Mouse (Mus musculus): Measurements from ENCODE around the gene Anp32b. TPM values are rescaled to one million over a fixed set of nuclear protein-coding genes. Genes with fewer than 3 reads are reported as not detected.

Gene Anp32b
- 459 and 464 TPM in 2 replicates for polyA plus RNA-seq (2011; ENCODE audit: insufficient read depth, insufficient read length, low read depth, missing spikeins)

DNA sequence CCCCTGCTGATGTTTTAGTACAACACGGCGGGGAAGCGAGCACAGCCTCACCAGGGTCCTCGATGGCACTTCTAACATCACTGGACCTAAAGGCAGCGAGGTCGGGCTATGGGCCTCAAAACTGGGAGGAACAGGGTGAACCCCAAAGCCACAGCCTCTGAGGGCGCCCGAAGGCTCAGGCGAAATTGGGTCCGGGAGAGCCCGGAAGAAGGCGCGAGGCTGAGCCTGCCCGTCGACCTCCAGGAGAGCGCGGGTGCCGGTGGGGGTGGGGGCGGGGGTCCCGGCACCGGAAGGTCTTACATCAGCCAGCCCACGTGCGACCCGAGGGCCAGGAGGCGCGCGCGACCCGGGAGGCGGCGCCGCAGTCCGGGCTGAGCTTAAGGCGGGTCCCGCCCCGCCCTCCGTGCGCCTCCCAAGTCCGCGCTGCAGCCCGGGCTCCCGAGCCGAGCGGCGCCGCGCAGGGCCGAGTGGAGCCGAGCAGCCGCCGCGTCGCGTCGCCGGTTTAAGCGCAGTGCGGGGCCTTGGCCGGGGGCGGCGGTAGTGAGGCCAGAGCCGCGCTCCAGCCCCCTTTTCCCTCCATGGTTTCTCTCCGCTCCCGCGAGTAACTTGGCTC, at the start of gene Anp32b:
TSS of gene Anp32b (plus strand) at position 384 of the 613 bp plus-strand sequence.
- H3K36me3 ChIP-seq (ENCODE audit: control insufficient read depth, insufficient read depth, low read length, poor library complexity, severe bottlenecking), result peaks cover 5% of the 10 kb centered on the region; the same call in 1 of the 2 replicates
- H3K4me1 ChIP-seq (ENCODE audit: control insufficient read depth, insufficient read depth, low read length), result no peaks in the 10 kb centered on the region
- H3K4me3 ChIP-seq (ENCODE audit: low read depth, low read length), result peak within 1 kb of the TSS; percentile 80

DNA sequence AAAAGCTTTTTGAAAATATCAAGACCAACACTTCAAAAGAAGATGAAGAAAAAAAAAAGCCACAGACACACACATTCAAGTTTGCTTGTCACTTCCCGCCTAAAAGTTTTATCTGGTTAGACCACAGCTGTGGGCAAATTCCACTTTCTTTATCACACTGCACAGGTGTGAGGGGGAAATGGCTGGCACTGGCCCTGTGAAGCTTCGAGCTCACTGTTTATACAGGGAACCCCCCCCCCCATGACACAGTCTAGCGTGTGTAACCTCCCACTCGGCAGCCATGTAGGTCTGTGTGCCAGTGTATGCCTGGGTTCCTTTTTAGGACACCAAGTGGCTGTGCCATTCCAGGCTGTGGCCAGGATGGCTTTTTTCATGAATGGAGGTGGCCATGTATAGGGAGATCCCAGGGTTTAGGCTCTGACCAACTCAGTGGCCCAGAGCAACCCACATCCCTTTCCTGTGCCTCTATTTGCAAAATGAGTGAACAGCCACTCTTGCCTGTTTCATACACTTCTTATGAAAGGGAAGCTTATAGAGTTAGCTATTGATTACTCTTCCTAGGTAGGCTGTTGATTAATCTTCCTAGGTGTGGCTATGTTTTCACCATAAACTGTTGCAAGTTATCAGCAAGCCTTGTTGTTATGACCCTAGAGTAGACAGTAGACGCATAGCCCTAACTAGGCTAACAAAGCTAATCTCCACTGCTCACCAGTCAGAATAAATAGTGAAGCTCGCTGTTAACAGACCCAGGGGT, 46.5 kb upstream of the Anp32b start:
- Histone ChIP-seq H3K9me3 (replicated peaks; ENCODE audit: control insufficient read depth, insufficient read depth, low read length, poor library complexity, severe bottlenecking) (no peaks in the 10 kb centered on the region), H3K27ac (ENCODE audit: insufficient read depth, low read length) (no peak overlapping the region), H3K27me3 (ENCODE audit: control insufficient read depth, insufficient read depth, low read length, poor library complexity, severe bottlenecking) (no peaks in the 10 kb centered on the region), H3K36me3 (ENCODE audit: control insufficient read depth, insufficient read depth, low read length, poor library complexity, severe bottlenecking) (no peaks in the 10 kb centered on the region), H3K4me3 (ENCODE audit: low read depth, low read length) (no peak overlapping the region), H3K9ac (ENCODE audit: low read depth, poor library complexity, severe bottlenecking) (no peak overlapping the region), H3K4me1 (ENCODE audit: control insufficient read depth, insufficient read depth, low read length) (no peaks in the 10 kb centered on the region)
- TF ChIP-seq EP300 (IDR thresholded peaks at IDR 0.05; ENCODE audit: insufficient read depth, low read depth, low read length) (no peak), CTCF (IDR thresholded peaks at IDR 0.05; ENCODE audit: low read depth, low read length) (no peak)

More for the DNA sequence above, at the start of gene Anp32b:
- TF ChIP-seq POLR2A (IDR thresholded peaks at IDR 0.05; ENCODE audit: insufficient read depth, low read length), result no peak
- no peak for TF ChIP-seq EP300 (IDR thresholded peaks at IDR 0.05; ENCODE audit: insufficient read depth, low read depth, low read length)
- peak; percentile 27 for TF ChIP-seq CTCF (IDR thresholded peaks at IDR 0.05; ENCODE audit: low read depth, low read length)
- Histone ChIP-seq H3K9ac (ENCODE audit: low read depth, poor library complexity, severe bottlenecking) (peak within 1 kb of the TSS; percentile 100), H3K9me3 (replicated peaks; ENCODE audit: control insufficient read depth, insufficient read depth, low read length, poor library complexity, severe bottlenecking) (no peaks in the 10 kb centered on the region), H3K27me3 (ENCODE audit: control insufficient read depth, insufficient read depth, low read length, poor library complexity, severe bottlenecking) (no peaks in the 10 kb centered on the region), H3K27ac (ENCODE audit: insufficient read depth, low read length) (peak within 1 kb of the TSS; percentile 86)

DNA sequence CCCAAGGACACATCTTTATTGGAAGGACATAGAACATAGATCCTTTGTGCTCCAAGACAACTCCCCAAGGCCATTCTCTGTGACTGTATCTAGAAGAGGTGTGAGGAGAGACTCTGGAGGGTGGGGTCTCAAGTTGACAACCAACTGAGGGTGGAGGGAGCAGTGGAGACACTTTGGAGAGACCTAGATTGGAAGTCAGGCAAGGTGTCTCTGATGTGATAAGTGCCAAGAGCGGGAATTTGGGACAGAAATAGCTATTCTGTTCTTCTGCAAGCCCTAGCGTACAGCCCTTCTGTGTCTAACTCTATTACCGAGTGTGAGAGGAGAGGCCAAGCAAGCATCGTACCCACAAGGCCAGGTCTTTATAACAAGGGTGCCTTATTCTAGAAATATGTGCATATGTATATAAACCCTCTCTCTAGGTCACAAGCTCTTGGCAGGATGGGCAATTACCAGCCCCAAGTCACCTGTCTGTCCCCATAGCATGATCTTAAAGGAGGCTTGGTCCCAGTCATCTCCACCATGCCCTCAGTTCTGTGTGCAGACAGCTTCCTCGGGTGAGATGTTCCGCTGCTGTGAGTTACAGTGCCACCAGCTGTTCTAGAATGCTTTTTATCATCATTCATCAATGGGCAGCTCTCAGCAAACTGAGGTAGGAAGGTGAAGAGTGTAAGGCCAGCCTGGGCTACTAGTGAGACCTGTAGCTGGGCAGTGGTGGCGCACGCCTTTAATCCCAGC, 43.6 kb upstream of the Anp32b start:
- Histone ChIP-seq H3K27ac (ENCODE audit: insufficient read depth, low read length) (no peak overlapping the region), H3K9me3 (replicated peaks; ENCODE audit: control insufficient read depth, insufficient read depth, low read length, poor library complexity, severe bottlenecking) (no peaks in the 10 kb centered on the region), H3K27me3 (ENCODE audit: control insufficient read depth, insufficient read depth, low read length, poor library complexity, severe bottlenecking) (no peaks in the 10 kb centered on the region), H3K36me3 (ENCODE audit: control insufficient read depth, insufficient read depth, low read length, poor library complexity, severe bottlenecking) (no peaks in the 10 kb centered on the region), H3K9ac (ENCODE audit: low read depth, poor library complexity, severe bottlenecking) (no peak overlapping the region), H3K4me3 (ENCODE audit: low read depth, low read length) (no peak overlapping the region), H3K4me1 (ENCODE audit: control insufficient read depth, insufficient read depth, low read length) (no peaks in the 10 kb centered on the region)
- no peak for TF ChIP-seq POLR2A (IDR thresholded peaks at IDR 0.05; ENCODE audit: insufficient read depth, low read length)
- TF ChIP-seq CTCF (IDR thresholded peaks at IDR 0.05; ENCODE audit: low read depth, low read length), result no peak
- TF ChIP-seq EP300 (IDR thresholded peaks at IDR 0.05; ENCODE audit: insufficient read depth, low read depth, low read length), result no peak

DNA sequence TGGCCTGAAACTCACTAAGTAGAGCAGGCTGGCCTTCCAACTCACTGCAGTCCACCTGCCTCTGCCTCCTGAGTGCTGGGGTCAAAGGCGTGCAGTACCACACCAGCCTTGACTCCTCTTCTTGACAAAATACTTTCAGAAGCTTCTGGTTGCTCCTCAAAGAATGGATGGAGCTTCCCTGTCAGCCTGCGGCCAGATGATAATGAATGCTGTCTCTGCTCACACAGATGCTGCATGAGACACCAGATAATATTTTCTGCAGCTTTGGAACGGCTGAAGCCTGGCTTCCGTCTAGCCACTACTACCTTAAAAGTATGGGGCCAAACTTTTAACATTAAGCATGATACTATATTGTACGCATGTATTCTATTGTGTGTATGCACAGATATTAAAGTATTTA, 40.0 kb upstream of the Anp32b start:
- Histone ChIP-seq H3K4me1 (ENCODE audit: control insufficient read depth, insufficient read depth, low read length) (no peaks in the 10 kb centered on the region), H3K36me3 (ENCODE audit: control insufficient read depth, insufficient read depth, low read length, poor library complexity, severe bottlenecking) (no peaks in the 10 kb centered on the region), H3K4me3 (ENCODE audit: low read depth, low read length) (no peak overlapping the region), H3K9me3 (replicated peaks; ENCODE audit: control insufficient read depth, insufficient read depth, low read length, poor library complexity, severe bottlenecking) (no peaks in the 10 kb centered on the region), H3K27ac (ENCODE audit: insufficient read depth, low read length) (no peak overlapping the region), H3K27me3 (ENCODE audit: control insufficient read depth, insufficient read depth, low read length, poor library complexity, severe bottlenecking) (no peaks in the 10 kb centered on the region), H3K9ac (ENCODE audit: low read depth, poor library complexity, severe bottlenecking) (no peak overlapping the region)
- TF ChIP-seq POLR2A (IDR thresholded peaks at IDR 0.05; ENCODE audit: insufficient read depth, low read length), result no peak
- no peak for TF ChIP-seq CTCF (IDR thresholded peaks at IDR 0.05; ENCODE audit: low read depth, low read length)
- no peak for TF ChIP-seq EP300 (IDR thresholded peaks at IDR 0.05; ENCODE audit: insufficient read depth, low read depth, low read length)

DNA sequence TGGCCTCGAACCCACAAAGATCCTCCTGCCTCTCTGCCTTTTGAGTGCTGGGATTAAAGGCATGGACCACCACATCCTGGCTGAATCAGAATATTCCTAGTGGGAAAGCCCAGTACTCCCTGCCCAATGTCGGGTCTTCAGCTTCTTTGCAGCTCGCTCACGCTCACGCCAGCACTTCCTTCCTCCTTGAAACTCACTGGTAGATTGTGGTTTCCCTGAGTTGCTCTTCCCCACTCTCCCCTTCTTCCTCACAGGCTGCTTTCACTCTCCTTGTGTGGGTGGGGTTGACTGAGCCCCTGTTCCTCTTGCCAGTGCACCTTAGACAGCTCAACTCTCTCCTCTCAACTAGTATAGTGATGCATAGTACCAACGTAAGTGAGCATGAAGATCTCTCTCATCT, 39.2 kb upstream of the Anp32b start:
- Histone ChIP-seq H3K4me1 (ENCODE audit: control insufficient read depth, insufficient read depth, low read length) (no peaks in the 10 kb centered on the region), H3K9ac (ENCODE audit: low read depth, poor library complexity, severe bottlenecking) (no peak overlapping the region), H3K36me3 (ENCODE audit: control insufficient read depth, insufficient read depth, low read length, poor library complexity, severe bottlenecking) (no peaks in the 10 kb centered on the region), H3K9me3 (replicated peaks; ENCODE audit: control insufficient read depth, insufficient read depth, low read length, poor library complexity, severe bottlenecking) (no peaks in the 10 kb centered on the region), H3K4me3 (ENCODE audit: low read depth, low read length) (no peak overlapping the region), H3K27me3 (ENCODE audit: control insufficient read depth, insufficient read depth, low read length, poor library complexity, severe bottlenecking) (no peaks in the 10 kb centered on the region), H3K27ac (ENCODE audit: insufficient read depth, low read length) (no peak overlapping the region)
- TF ChIP-seq CTCF (IDR thresholded peaks at IDR 0.05; ENCODE audit: low read depth, low read length), result no peak
- TF ChIP-seq POLR2A (IDR thresholded peaks at IDR 0.05; ENCODE audit: insufficient read depth, low read length), result no peak
- no peak for TF ChIP-seq EP300 (IDR thresholded peaks at IDR 0.05; ENCODE audit: insufficient read depth, low read depth, low read length)

All from ES-Bruce4 (cell line).